Mouse (Mus musculus) CH12.LX (cell line): ENCODE data around the gene Yrdc. TPM values are rescaled to one million over a fixed set of nuclear protein-coding genes. Genes with fewer than 3 reads are reported as not detected.

Experiments used
- DNase-seq: peaks from one replicate; pipeline ENCODE4 v3.0.0-alpha.2; 2013; ENCODE audit errors: extremely low read depth
- H3K27ac ChIP-seq: 2 replicates; pipeline ENCODE4 v1.5.1; 2012; ENCODE audit warnings: low read depth, mild to moderate bottlenecking, control low read depth, moderate library complexity; ENCODE audit not compliant: insufficient read depth
- H3K27me3 ChIP-seq: replicated peaks from 2 replicates; pipeline ENCODE3; 2012; ENCODE audit warnings: inconsistent platforms
- H3K36me3 ChIP-seq, 2 experiments: replicated peaks in 1 of 2; 2 replicates each; pipeline versions ENCODE3 to v1.6.1; 2012; ENCODE audit warnings: inconsistent platforms in 1 of 2, low read length in 1 of 2, mild to moderate bottlenecking in 1 of 2, mixed read lengths in 1 of 2, moderate library complexity in 1 of 2; ENCODE audit not compliant: control insufficient read depth in 1 of 2, insufficient read depth in 1 of 2
- H3K4me1 ChIP-seq, 2 experiments: 2 replicates each; pipeline ENCODE4 v1.6.1; 2012; ENCODE audit warnings: inconsistent platforms in 1 of 2, moderate library complexity in 1 of 2; ENCODE audit not compliant: insufficient read depth in 2 of 2, control insufficient read depth in 1 of 2
- H3K4me2 ChIP-seq: 2 replicates; pipeline ENCODE4 v1.6.1; 2012; ENCODE audit warnings: low read depth, mild to moderate bottlenecking, control low read depth; ENCODE audit not compliant: poor library complexity, insufficient read depth, severe bottlenecking
- H3K4me3 ChIP-seq, 3 experiments: fragments of 150-350 bp in 1 of 3; sonication (generic) in 1 of 3; replicated peaks in 1 of 3; 2 replicates each; pipeline versions ENCODE3 to v1.5.1; 2011 to 2012; ENCODE audit warnings: low read depth in 2 of 3, low read length in 2 of 3, mild to moderate bottlenecking in 2 of 3, moderate library complexity in 2 of 3, control low read depth in 1 of 3, improper control_type of control experiment in 1 of 3, inconsistent platforms in 1 of 3, mixed read lengths in 1 of 3; ENCODE audit not compliant: poor library complexity in 1 of 3
- H3K79me2 ChIP-seq: replicated peaks from 2 replicates; pipeline ENCODE4 v1.6.1; 2012; ENCODE audit warnings: mild to moderate bottlenecking, moderate library complexity; ENCODE audit not compliant: control insufficient read depth, poor library complexity, insufficient read depth, severe bottlenecking; ENCODE audit errors: extremely low read depth
- H3K9ac ChIP-seq: 2 replicates; pipeline ENCODE4 v1.6.1; 2012; ENCODE audit warnings: low read depth, mild to moderate bottlenecking, control low read depth, moderate library complexity; ENCODE audit not compliant: insufficient read depth
- H3K9me3 ChIP-seq: replicated peaks from 2 replicates; pipeline ENCODE3; 2012; ENCODE audit warnings: low read length, inconsistent platforms, mixed read lengths
- BHLHE40 ChIP-seq: IDR thresholded peaks from 2 replicates; pipeline ENCODE4 v1.6.1; 2011; ENCODE audit warnings: mild to moderate bottlenecking, low read depth, low read length, improper control_type of control experiment
- CHD2 ChIP-seq: IDR thresholded peaks from 2 replicates; pipeline ENCODE4 v1.6.1; 2011; ENCODE audit warnings: low read length, improper control_type of control experiment
- CTCF ChIP-seq, 2 experiments: IDR thresholded peaks in 1 of 2; conservative IDR thresholded peaks in 1 of 2; 2 replicates each; pipeline ENCODE4 v1.5.1; 2011 to 2012; ENCODE audit warnings: low read depth in 2 of 2, low read length in 2 of 2, improper control_type of control experiment in 1 of 2, inconsistent platforms in 1 of 2, mild to moderate bottlenecking in 1 of 2, moderate library complexity in 1 of 2
- E2F4 ChIP-seq: IDR thresholded peaks from 2 replicates; pipeline ENCODE4 v1.6.1; 2011; ENCODE audit warnings: low read depth, low read length, improper control_type of control experiment; ENCODE audit not compliant: insufficient replicate concordance
- ELF1 ChIP-seq: IDR thresholded peaks from 2 replicates; pipeline ENCODE4 v1.6.1; 2014; ENCODE audit warnings: low read depth, mild to moderate bottlenecking, inconsistent platforms, low read length, improper control_type of control experiment
- ETS1 ChIP-seq: conservative IDR thresholded peaks from 2 replicates; pipeline ENCODE4 v1.6.1; 2012; ENCODE audit warnings: low read depth, mild to moderate bottlenecking, inconsistent platforms, low read length, improper control_type of control experiment, moderate library complexity
- GABPA ChIP-seq: IDR thresholded peaks from 2 replicates; pipeline ENCODE4 v1.6.1; 2012; ENCODE audit warnings: low read depth, low read length, improper control_type of control experiment, inconsistent platforms; ENCODE audit not compliant: insufficient replicate concordance
- HCFC1 ChIP-seq: IDR thresholded peaks from 2 replicates; pipeline ENCODE4 v1.6.1; 2012; ENCODE audit warnings: low read depth, mild to moderate bottlenecking, inconsistent platforms, low read length, improper control_type of control experiment
- IRF4 ChIP-seq: IDR thresholded peaks from 2 replicates; pipeline ENCODE4 v1.6.1; 2014; ENCODE audit warnings: low read depth, mild to moderate bottlenecking, inconsistent platforms, low read length, improper control_type of control experiment
- KAT2A ChIP-seq: IDR thresholded peaks from 2 replicates; pipeline ENCODE4 v1.6.1; 2012; ENCODE audit warnings: low read length, improper control_type of control experiment, inconsistent platforms; ENCODE audit not compliant: insufficient replicate concordance
- MAFK ChIP-seq: IDR thresholded peaks from 2 replicates; pipeline ENCODE4 v1.6.1; 2011; ENCODE audit warnings: low read length, improper control_type of control experiment; ENCODE audit not compliant: insufficient replicate concordance
- MAX ChIP-seq: IDR thresholded peaks from 2 replicates; pipeline ENCODE4 v1.6.1; 2011; ENCODE audit warnings: low read length, improper control_type of control experiment
- MAZ ChIP-seq: IDR thresholded peaks from 2 replicates; pipeline ENCODE4 v1.6.1; 2012; ENCODE audit warnings: low read depth, mild to moderate bottlenecking, inconsistent platforms, low read length, improper control_type of control experiment, moderate library complexity
- MEF2A ChIP-seq: IDR thresholded peaks from 2 replicates; pipeline ENCODE4 v1.6.1; 2014; ENCODE audit warnings: low read depth, mild to moderate bottlenecking, inconsistent platforms, low read length, improper control_type of control experiment, borderline replicate concordance
- MXI1 ChIP-seq: IDR thresholded peaks from 2 replicates; pipeline ENCODE4 v1.6.1; 2011; ENCODE audit warnings: mild to moderate bottlenecking, low read depth, low read length, improper control_type of control experiment
- NELFE ChIP-seq: IDR thresholded peaks from 2 replicates; pipeline ENCODE4 v1.6.1; 2011; ENCODE audit warnings: low read depth, low read length, improper control_type of control experiment
- NRF1 ChIP-seq: IDR thresholded peaks from 2 replicates; pipeline ENCODE4 v1.6.1; 2014; ENCODE audit warnings: low read depth, mild to moderate bottlenecking, inconsistent platforms, low read length, improper control_type of control experiment, moderate library complexity
- PAX5 ChIP-seq: IDR thresholded peaks from 2 replicates; pipeline ENCODE4 v1.6.1; 2012; ENCODE audit warnings: low read length, inconsistent platforms, mixed read lengths
- POLR2A ChIP-seq: IDR thresholded peaks from 2 replicates; pipeline ENCODE4 v1.6.1; 2011; ENCODE audit warnings: low read depth, mild to moderate bottlenecking, improper control_type of control experiment, low read length
- POLR2AphosphoS2 ChIP-seq: IDR thresholded peaks from 2 replicates; pipeline ENCODE4 v1.6.1; 2011; ENCODE audit warnings: low read depth, low read length, improper control_type of control experiment
- RAD21 ChIP-seq: IDR thresholded peaks from 2 replicates; pipeline ENCODE4 v1.6.1; 2011; ENCODE audit warnings: low read depth, mild to moderate bottlenecking, low read length, improper control_type of control experiment, moderate library complexity
- SIN3A ChIP-seq: IDR thresholded peaks from 2 replicates; pipeline ENCODE4 v1.6.1; 2012; ENCODE audit warnings: low read length, improper control_type of control experiment, inconsistent platforms
- TBP ChIP-seq: conservative IDR thresholded peaks from 2 replicates; pipeline ENCODE4 v1.6.1; 2011; ENCODE audit warnings: low read depth, low read length, improper control_type of control experiment
- TCF12 ChIP-seq: IDR thresholded peaks from 2 replicates; pipeline ENCODE4 v1.6.1; 2014; ENCODE audit warnings: low read depth, mild to moderate bottlenecking, inconsistent platforms, low read length, improper control_type of control experiment
- UBTF ChIP-seq: IDR thresholded peaks from 2 replicates; pipeline ENCODE4 v1.6.1; 2012; ENCODE audit warnings: low read depth, mild to moderate bottlenecking, inconsistent platforms, low read length, improper control_type of control experiment, moderate library complexity
- USF1 ChIP-seq: IDR thresholded peaks from 2 replicates; pipeline ENCODE4 v1.6.1; 2014; ENCODE audit warnings: low read depth, mild to moderate bottlenecking, inconsistent platforms, low read length, improper control_type of control experiment
- ZC3H11A ChIP-seq: IDR thresholded peaks from 2 replicates; pipeline ENCODE4 v1.6.1; 2012; ENCODE audit warnings: low read depth, mild to moderate bottlenecking, inconsistent platforms, low read length, improper control_type of control experiment
- ZMIZ1 ChIP-seq: IDR thresholded peaks from 2 replicates; pipeline ENCODE4 v1.6.1; 2012; ENCODE audit warnings: low read depth, mild to moderate bottlenecking, inconsistent platforms, low read length, improper control_type of control experiment
- ZNF384 ChIP-seq: IDR thresholded peaks from 2 replicates; pipeline ENCODE4 v1.6.1; 2012; ENCODE audit warnings: low read depth, low read length, improper control_type of control experiment, inconsistent platforms
- dilution Hi-C: fragments of 300-500 bp; cut with MboI; formaldehyde crosslinking; loops from 2 replicates; pipeline ENCODE4 v1.14.3; 2020; ENCODE audit warnings: low sequenced_read_pairs; ENCODE audit not compliant: extremely low pct_unique_long_range_greater_than_20kb, extremely low pct_ligation_motif_present
- in situ Hi-C: fragments of 300-500 bp; cut with MboI; formaldehyde crosslinking; loops from 3 replicates; pipeline ENCODE4 v1.14.3; 2019; ENCODE audit warnings: low sequenced_read_pairs, low pct_ligation_motif_present, low pct_unique_long_range_greater_than_20kb, mixed read lengths
- polyA plus RNA-seq: library from polyadenylated mRNA; unstranded; fragments of >175 nt; gene quantifications from 2 replicates; pipeline ENCODE4 v1.2.1, GENCODE M21; 2012; ENCODE audit warnings: low read depth; ENCODE audit not compliant: insufficient read length
- total RNA-seq, 2 experiments: library from RNA; depleted of rRNA; stranded (reverse); fragments of 300-350 nt in 1 of 2; fragments of >200 nt in 1 of 2; gene quantifications; 2 replicates each; pipeline ENCODE4 v1.2.3; 2012 to 2014

The Yrdc gene
- total RNA-seq (2012; rRNA removed) (87.6 and 96.8 TPM in 2 replicates), total RNA-seq (2014; rRNA removed) (160 and 171 TPM in 2 replicates), polyA plus RNA-seq (86.7 and 86.8 TPM in 2 replicates)

DNA sequence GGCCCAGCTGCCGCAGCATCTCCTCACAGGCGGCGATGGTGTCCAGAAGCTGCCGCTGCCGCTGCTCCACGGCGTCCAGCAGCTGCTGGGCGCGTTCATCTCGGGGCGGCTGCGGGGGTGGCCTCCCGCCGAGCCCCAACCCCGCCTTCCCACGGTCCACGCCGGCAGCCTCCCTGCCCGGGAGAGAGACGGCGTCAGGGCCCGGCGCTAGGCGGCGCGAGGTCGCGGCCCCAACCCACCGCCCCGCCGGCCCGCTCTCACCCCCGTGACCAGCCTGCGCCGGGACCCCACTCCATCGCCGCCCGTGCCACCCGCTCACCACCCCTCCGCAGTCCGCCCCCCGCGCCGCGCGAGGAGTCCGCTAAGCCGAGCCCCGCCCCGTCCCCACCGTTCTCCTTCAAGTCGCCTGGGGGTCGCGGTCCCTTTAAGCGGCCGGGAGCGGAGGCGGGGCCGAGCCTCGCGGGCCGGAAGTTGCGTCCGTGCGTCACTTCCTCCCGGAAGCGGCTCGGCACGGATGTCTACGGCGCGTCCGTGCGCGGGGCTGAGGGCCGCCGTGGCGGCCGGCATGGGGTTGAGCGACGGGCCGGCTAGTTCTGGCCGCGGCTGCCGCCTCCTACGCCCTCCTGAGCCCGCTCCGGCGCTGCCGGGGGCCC is at the start of gene Yrdc:
Yrdc (plus strand) TSS at position 419 of the 653 bp plus-strand sequence.
- peaks cover 37% of the 10 kb centered on the region for H3K79me2 ChIP-seq
- H3K4me2 ChIP-seq, result peak within 1 kb of the TSS; percentile 87
- dilution Hi-C loops, result no loop called here
- H3K27ac ChIP-seq, result peak within 1 kb of the TSS; percentile 63
- in situ Hi-C loops, result loop anchor here (10.0 kb wide), 1 partner anchor 54 kb away; no protein-coding TSS in a partner anchor
- no peaks in the 10 kb centered on the region for H3K27me3 ChIP-seq
- H3K36me3 ChIP-seq, result peaks cover 24 to 54% of the 10 kb centered on the region in 2 experiments
- peak within 1 kb of the TSS; percentile 89 to 94 (median 89) for H3K4me3 ChIP-seq
- DNase-seq, result peak; percentile 87
- H3K9me3 ChIP-seq, result no peaks in the 10 kb centered on the region
- TF ChIP-seq TCF12, result peak; percentile 47; the same call in 1 of the 2 replicates
- peak; percentile 70; the same call in 1 of the 2 replicates for TF ChIP-seq KAT2A
- no peak for TF ChIP-seq ZNF384
- peak; percentile 94 for TF ChIP-seq POLR2A
- no peak for TF ChIP-seq TBP
- TF ChIP-seq ZC3H11A, result no peak
- peak; percentile 18; the same call in 1 of the 2 replicates for TF ChIP-seq BHLHE40
- peak; percentile 96 for TF ChIP-seq ELF1
- peak; percentile 54; the same call in 1 of the 2 replicates for TF ChIP-seq SIN3A
- TF ChIP-seq GABPA, result no peak; the same call in 1 of the 2 replicates
- peak; percentile 80 for TF ChIP-seq MXI1
- TF ChIP-seq ZMIZ1, result peak; percentile 89
- peak; percentile 83 for TF ChIP-seq HCFC1
- TF ChIP-seq UBTF, result peak; percentile 74; the same call in 1 of the 2 replicates
- TF ChIP-seq MEF2A, result no peak
- TF ChIP-seq NRF1, result no peak
- TF ChIP-seq NELFE, result peak; percentile 82
- TF ChIP-seq MAZ, result 0 out of 2 replicates have a peak, but pooled peaks have one; percentile 74
- peak within 1 kb of the TSS; percentile 81 for H3K9ac ChIP-seq
- H3K4me1 ChIP-seq, result peaks cover 4 to 35% of the 10 kb centered on the region in 2 experiments

DNA sequence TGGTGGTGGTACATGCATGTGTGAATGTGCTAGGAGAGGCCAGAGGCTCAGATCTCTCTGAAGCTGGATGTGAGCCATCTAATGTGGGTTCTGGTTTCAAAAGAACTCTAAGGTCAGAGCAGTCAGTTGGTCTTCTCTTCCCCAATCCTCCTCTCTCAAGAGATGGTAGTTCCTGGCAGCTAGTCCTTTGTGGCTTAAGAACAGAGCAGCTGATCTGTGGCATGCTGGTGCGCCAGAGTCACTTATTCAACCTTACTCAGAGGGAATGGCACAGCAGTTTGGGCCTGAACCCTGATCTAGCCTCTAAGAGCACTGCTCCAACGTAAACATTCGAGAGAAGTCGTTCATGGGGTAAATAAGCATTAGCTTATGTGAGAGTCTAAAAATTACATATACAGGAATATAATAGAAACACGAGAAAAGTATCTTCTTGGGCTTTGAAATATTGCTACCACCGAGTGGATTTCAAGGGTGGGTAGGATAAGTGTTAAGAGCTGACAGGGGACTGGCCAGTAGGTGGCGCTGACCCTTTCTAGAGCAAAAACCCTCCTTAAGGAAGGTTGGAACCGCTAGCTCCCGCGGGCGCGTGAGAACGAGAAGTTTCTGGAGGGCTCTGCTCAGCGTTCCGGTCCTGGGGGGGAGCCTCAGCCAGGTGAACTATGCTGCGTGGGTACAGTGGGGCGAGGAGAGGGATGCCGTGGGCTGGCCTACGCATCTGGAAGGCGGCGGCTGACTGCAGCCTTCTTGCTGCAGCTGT is 48.7 kb upstream of the Yrdc start, which contains the start of gene Mtf1:
Mtf1 (plus strand) TSS at position 553 of the 757 bp plus-strand sequence.
- H3K4me2 ChIP-seq, result peak within 1 kb of the TSS; percentile 96
- H3K27ac ChIP-seq, result peak within 1 kb of the TSS; percentile 99
- H3K9me3 ChIP-seq, result no peaks in the 10 kb centered on the region
- dilution Hi-C loops, result no loop called here
- no peaks in the 10 kb centered on the region for H3K27me3 ChIP-seq
- DNase-seq, result peak; percentile 91
- H3K79me2 ChIP-seq, result peaks cover 21% of the 10 kb centered on the region
- peaks cover 54 to 66% of the 10 kb centered on the region in 2 experiments for H3K36me3 ChIP-seq
- in situ Hi-C loops, result no loop called here
- peaks cover 4 to 45% of the 10 kb centered on the region in 2 experiments for H3K4me1 ChIP-seq
- peak within 1 kb of the TSS; percentile 96 to 99 (median 97) for H3K4me3 ChIP-seq
- peak within 1 kb of the TSS; percentile 100 for H3K9ac ChIP-seq
- TF ChIP-seq TCF12 (no peak), PAX5 (no peak), USF1 (no peak), RAD21 (peak; percentile 18), MAFK (no peak), TBP (0 out of 2 replicates have a peak, but pooled peaks have one; percentile 7), E2F4 (no peak), ETS1 (no peak), IRF4 (no peak), ZMIZ1 (no peak), MAX (no peak), POLR2AphosphoS2 (no peak; the same call in 1 of the 2 replicates), ELF1 (no peak), CHD2 (no peak), KAT2A (no peak), ZC3H11A (no peak), UBTF (no peak), CTCF (conservative IDR thresholded peaks at IDR 0.05 in 1 of 2, IDR thresholded peaks at IDR 0.05 in 1 of 2; ENCODE audit: low read depth in 2 of 2, low read length in 2 of 2) (peak; percentile 77 to 78), NELFE (no peak)
